Mouse (Mus musculus) spleen, adult 2 months (tissue): ENCODE measurements around the gene Gcdh. TPM values are rescaled to one million over a fixed set of nuclear protein-coding genes. Genes with fewer than 3 reads are reported as not detected.

Experiments
- DNase-seq, 2 experiments: peaks; one replicate each; pipeline versions ENCODE4 v3.0.0 to v3.0.0-alpha.2; 2012 to 2021; ENCODE audit warnings: low spot score in 2 of 2, low read depth in 1 of 2
- H3K27ac ChIP-seq: fragments of 200-500 bp; 2 replicates; pipeline ENCODE4 v1.5.1; 2012; ENCODE audit warnings: low read length, inconsistent platforms; ENCODE audit not compliant: insufficient read depth
- H3K27me3 ChIP-seq: fragments of 200-500 bp; 2 replicates; pipeline ENCODE4 v1.6.1; 2012; ENCODE audit warnings: mild to moderate bottlenecking, moderate library complexity, low read length, inconsistent platforms; ENCODE audit not compliant: control insufficient read depth, insufficient read depth
- H3K36me3 ChIP-seq: fragments of 200-500 bp; 2 replicates; pipeline ENCODE4 v1.6.1; 2012; ENCODE audit warnings: mild to moderate bottlenecking, low read length, inconsistent platforms; ENCODE audit not compliant: control insufficient read depth, insufficient read depth
- H3K4me1 ChIP-seq: fragments of 200-500 bp; 2 replicates; pipeline ENCODE4 v1.6.1; 2011; ENCODE audit warnings: inconsistent platforms; ENCODE audit not compliant: control insufficient read depth, insufficient read depth, insufficient read length
- H3K4me3 ChIP-seq: fragments of 200-500 bp; 2 replicates; pipeline ENCODE4 v1.5.1; 2011; ENCODE audit warnings: mild to moderate bottlenecking, inconsistent platforms; ENCODE audit not compliant: insufficient read depth, insufficient read length; ENCODE audit errors: extremely low read depth
- CTCF ChIP-seq: fragments of 200-500 bp; IDR thresholded peaks from 2 replicates; pipeline ENCODE4 v1.5.1; 2011; ENCODE audit warnings: mild to moderate bottlenecking, inconsistent platforms; ENCODE audit not compliant: insufficient read depth, insufficient read length, insufficient replicate concordance; ENCODE audit errors: extremely low read depth
- POLR2A ChIP-seq: fragments of 200-500 bp; IDR thresholded peaks from 2 replicates; pipeline ENCODE4 v1.6.1; 2011; ENCODE audit warnings: low read depth, low read length, inconsistent platforms
- WGBS: fragments of 180-500 bp; shearing (Covaris S2); methylation state at CpG from one replicate; pipeline ENCODE4 v1.1.7; 2018; 5-methylcytosine and 5-hydroxymethylcytosine counted together
- polyA plus RNA-seq: library from polyadenylated mRNA; depleted of rRNA; stranded (reverse); fragments of >200 nt; gene quantifications from 2 replicates; pipeline ENCODE4 v1.2.3, GENCODE M21; 2012

The Gcdh gene
- polyA plus RNA-seq, 1 experiment = 44.2 TPM

GRCm38 (mm10) chr8:84856434-84856833, 37.3 kb downstream of the Gcdh start:
- 91% methylated on average over 3 of the region's 3 CpGs for WGBS
- Histone ChIP-seq H3K4me3 (no peak overlapping the region), H3K27ac (no peak overlapping the region), H3K4me1 (no peaks in the 10 kb centered on the region), H3K36me3 (peaks cover 7% of the 10 kb centered on the region), H3K27me3 (no peaks in the 10 kb centered on the region)
- no peak for DNase-seq
- TF ChIP-seq CTCF (no peak), POLR2A (no peak)

- TF ChIP-seq POLR2A (no peak), CTCF (no peak)
Measured at GRCm38 (mm10) chr8:84847684-84848435, 45.9 kb downstream of the Gcdh start.

GRCm38 (mm10) chr8:84846722-84847572, 46.8 kb downstream of the Gcdh start, which contains the start of gene Calr:
Gene Calr (minus strand): TSS chr8:84846934.
- peak; percentile 99 to 100 for DNase-seq
- Histone ChIP-seq H3K4me3 (peak within 1 kb of the TSS; percentile 73), H3K36me3 (peaks cover 22% of the 10 kb centered on the region), H3K27ac (peak within 1 kb of the TSS; percentile 94), H3K4me1 (peaks cover 10% of the 10 kb centered on the region; the same call in 1 of the 2 replicates), H3K27me3 (no peaks in the 10 kb centered on the region)
- WGBS = under 1% methylated on average over 55 of the region's 55 CpGs
- TF ChIP-seq POLR2A (peak; percentile 99), CTCF (no peak)

More at GRCm38 (mm10) chr8:84847684-84848435, 45.9 kb downstream of the Gcdh start:
- Histone ChIP-seq H3K4me1 (peaks cover 10% of the 10 kb centered on the region; the same call in 1 of the 2 replicates), H3K27ac (peak overlapping the region; percentile 94), H3K36me3 (peaks cover 16% of the 10 kb centered on the region), H3K4me3 (peak overlapping the region; percentile 71; the same call in 1 of the 2 replicates), H3K27me3 (no peaks in the 10 kb centered on the region)
- DNase-seq = no peak
- WGBS = 6% methylated on average over 6 of the region's 6 CpGs

- no peak for DNase-seq
- H3K36me3 ChIP-seq = peaks cover 26% of the 10 kb centered on the region
- no peaks in the 10 kb centered on the region for H3K27me3 ChIP-seq
- WGBS = under 1% methylated on average over 30 of the region's 30 CpGs
- peak overlapping the region; percentile 89 for H3K27ac ChIP-seq
- H3K4me3 ChIP-seq = peak overlapping the region; percentile 73
- peaks cover 10% of the 10 kb centered on the region; the same call in 1 of the 2 replicates for H3K4me1 ChIP-seq
- TF ChIP-seq POLR2A = no peak
- TF ChIP-seq CTCF = no peak
Measured at GRCm38 (mm10) chr8:84846094-84846721, 47.5 kb downstream of the Gcdh start.

DNA sequence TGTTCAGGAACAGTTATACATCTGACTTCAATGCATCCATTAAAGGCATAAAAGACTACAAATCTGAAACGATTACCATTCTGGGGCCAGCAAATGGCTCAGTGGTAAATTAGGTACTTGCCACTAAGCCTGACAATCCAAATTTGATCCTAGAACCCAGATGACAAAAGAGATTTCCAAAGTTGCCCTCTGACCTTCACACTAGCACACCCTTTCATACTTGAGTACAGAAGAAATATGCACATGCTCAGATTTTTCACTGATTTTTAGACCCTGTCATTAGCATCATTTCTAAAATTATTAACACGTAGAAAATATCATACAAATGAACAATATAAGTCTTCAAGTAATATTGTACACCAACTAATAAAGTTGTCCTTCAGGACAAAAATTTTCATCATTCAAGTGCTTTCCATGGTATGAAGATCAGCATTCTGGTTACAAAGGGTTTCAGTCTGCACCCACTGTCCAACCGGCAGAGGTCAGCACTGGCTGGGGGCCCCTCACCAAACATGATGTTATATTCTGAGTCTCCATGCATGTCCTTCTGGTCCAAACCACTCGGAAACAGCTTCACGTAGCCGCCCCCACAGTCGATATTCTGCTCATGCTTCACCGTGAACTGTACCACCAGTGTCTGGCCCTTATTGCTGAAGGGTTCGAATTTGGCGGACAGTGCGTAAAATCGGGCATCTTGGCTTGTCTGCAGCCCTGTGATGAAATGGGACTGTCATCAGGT, 48.2 kb downstream of the Gcdh start:
- no peak for TF ChIP-seq POLR2A
- 0 out of 2 replicates have a peak, but pooled peaks have one; percentile 8 for TF ChIP-seq CTCF
- Histone ChIP-seq H3K27ac (peak overlapping the region; percentile 89), H3K27me3 (no peaks in the 10 kb centered on the region), H3K36me3 (peaks cover 26% of the 10 kb centered on the region), H3K4me3 (peak overlapping the region; percentile 73), H3K4me1 (peaks cover 10% of the 10 kb centered on the region; the same call in 1 of the 2 replicates)
- WGBS = 9% methylated on average over 12 of the region's 12 CpGs
- DNase-seq = peak in 1 of 2 experiments; percentile 38
